Mouse (Mus musculus): ENCODE measurements around the gene Wdr89. TPM values are rescaled to one million over a fixed set of nuclear protein-coding genes. Genes with fewer than 3 reads are reported as not detected.
"Not testable (repeated sequence)": the region's sequence is repeated elsewhere in the genome, so short reads cannot be mapped to it uniquely, and the experiment has no call there.

The Wdr89 gene
- 1 to 10 TPM; 3.4 to 3.9 TPM for total RNA-seq (2021)
- long read RNA-seq, experiment 1, partial matches to known transcripts = 0 of 2 reads
- long read RNA-seq, experiment 1, other reads (novel, unspliced or antisense) = 2 of 2 reads
- long read RNA-seq, experiment 2, transcript Wdr89-201 (2 exons, 2,979 nt) = major isoform, 7 of 15 reads
- long read RNA-seq, experiment 2, partial matches to known transcripts = 0 of 15 reads
- long read RNA-seq, experiment 2, other reads (novel, unspliced or antisense) = 8 of 15 reads

GRCm38 (mm10) chr12:75669258-75670106 is at the start of gene Wdr89:
TSS of gene Wdr89 (minus strand) at chr12:75669537.
- peak; percentile 91 to 92 for DNase-seq (ENCODE audit: low spot score in 2 of 2)

- no peak for DNase-seq (ENCODE audit: low spot score in 2 of 2)
These were observed 44.3 kb upstream of the Wdr89 start for GRCm38 (mm10) chr12:75713596-75713995.

GRCm38 (mm10) chr12:75712905-75713304 is 43.6 kb upstream of the Wdr89 start:
- not testable (repeated sequence) for DNase-seq (ENCODE audit: low spot score in 2 of 2)

- DNase-seq (ENCODE audit: low spot score in 2 of 2) = no peak
These were observed 41.4 kb upstream of the Wdr89 start for GRCm38 (mm10) chr12:75710596-75711376.

GRCm38 (mm10) chr12:75709506-75709905 is 40.2 kb upstream of the Wdr89 start:
- DNase-seq (ENCODE audit: low spot score in 2 of 2) = no peak

GRCm38 (mm10) chr12:75706670-75707069 is 37.3 kb upstream of the Wdr89 start:
- DNase-seq (ENCODE audit: low spot score in 2 of 2) = no peak

- no peak for DNase-seq (ENCODE audit: low spot score in 2 of 2)
These were observed 33.4 kb upstream of the Wdr89 start for GRCm38 (mm10) chr12:75702739-75703122.

- DNase-seq (ENCODE audit: low spot score in 2 of 2) = no peak
These were observed 32.9 kb upstream of the Wdr89 start for GRCm38 (mm10) chr12:75702084-75702738.

GRCm38 (mm10) chr12:75701173-75702083 is 32.1 kb upstream of the Wdr89 start:
- peak; percentile 28 to 34 for DNase-seq (ENCODE audit: low spot score in 2 of 2)

- no peak for DNase-seq (ENCODE audit: low spot score in 2 of 2)
These were observed 29.4 kb upstream of the Wdr89 start for GRCm38 (mm10) chr12:75698692-75699091.

GRCm38 (mm10) chr12:75695845-75696244 is 26.5 kb upstream of the Wdr89 start:
- not testable (repeated sequence) for DNase-seq (ENCODE audit: low spot score in 2 of 2)

GRCm38 (mm10) chr12:75689003-75689402 is 19.7 kb upstream of the Wdr89 start:
- no peak for DNase-seq (ENCODE audit: low spot score in 2 of 2)

- no peak for DNase-seq (ENCODE audit: low spot score in 2 of 2)
These were observed 18.0 kb upstream of the Wdr89 start for GRCm38 (mm10) chr12:75687314-75687713.

GRCm38 (mm10) chr12:75684026-75684425 is 14.7 kb upstream of the Wdr89 start:
- DNase-seq (ENCODE audit: low spot score in 2 of 2) = not testable (repeated sequence)

- no peak for DNase-seq (ENCODE audit: low spot score in 2 of 2)
These were observed 14.3 kb upstream of the Wdr89 start for GRCm38 (mm10) chr12:75683598-75683997.

- no peak for DNase-seq (ENCODE audit: low spot score in 2 of 2)
These were observed 13.5 kb upstream of the Wdr89 start for GRCm38 (mm10) chr12:75682842-75683241.

GRCm38 (mm10) chr12:75681101-75681500 is 11.8 kb upstream of the Wdr89 start:
- no peak for DNase-seq (ENCODE audit: low spot score in 2 of 2)

- no peak for DNase-seq (ENCODE audit: low spot score in 2 of 2)
These were observed 9.1 kb upstream of the Wdr89 start for GRCm38 (mm10) chr12:75678393-75678792.

- DNase-seq (ENCODE audit: low spot score in 2 of 2) = no peak
These were observed 3.3 kb upstream of the Wdr89 start for GRCm38 (mm10) chr12:75672630-75673029.

- no peak for DNase-seq (ENCODE audit: low spot score in 2 of 2)
These were observed 2.5 kb upstream of the Wdr89 start for GRCm38 (mm10) chr12:75671759-75672315.

Measured in adrenal gland, adult 18-20 months (tissue).